Mouse (Mus musculus) limb, embryonic 14.5 days (tissue): ENCODE results near the gene Wdr66. TPM values are rescaled to one million over a fixed set of nuclear protein-coding genes. Genes with fewer than 3 reads are reported as not detected.

Experiments
- ATAC-seq: fragments of 200-750 bp; cut with Nextera tagmentation; 2 replicates; pipeline ENCODE4 v1.8.0; 2017; ENCODE audit warnings: low read depth, moderate number of reproducible peaks, moderate TSS enrichment; ENCODE audit not compliant: low FRiP score
- DNase-seq: peaks from one replicate; pipeline ENCODE4 v3.0.0-alpha.2; 2015; ENCODE audit warnings: low spot score
- H3K27ac ChIP-seq: fragments of 300-500 bp; sonication (generic); replicated peaks from 2 replicates; pipeline ENCODE4 v1.5.1; 2014; ENCODE audit warnings: low read depth, mild to moderate bottlenecking, low read length, moderate library complexity, mixed read lengths
- H3K27me3 ChIP-seq: fragments of 300-500 bp; sonication (generic); 2 replicates; pipeline ENCODE4 v1.6.1; 2014; ENCODE audit warnings: low read length, mixed read lengths; ENCODE audit not compliant: control insufficient read depth, insufficient read depth
- H3K36me3 ChIP-seq: fragments of 300-500 bp; sonication (generic); 2 replicates; pipeline ENCODE4 v1.6.1; 2014; ENCODE audit warnings: mild to moderate bottlenecking, low read length, moderate library complexity, mixed read lengths; ENCODE audit not compliant: control insufficient read depth, insufficient read depth
- H3K4me1 ChIP-seq: fragments of 300-500 bp; sonication (generic); 2 replicates; pipeline ENCODE4 v1.6.1; 2014; ENCODE audit warnings: antibody characterized with exemption, low read length, mixed read lengths; ENCODE audit not compliant: control insufficient read depth, insufficient read depth
- H3K4me2 ChIP-seq: fragments of 300-500 bp; sonication (generic); replicated peaks from 2 replicates; pipeline ENCODE4 v1.6.1; 2014; ENCODE audit warnings: low read depth, mild to moderate bottlenecking, low read length, moderate library complexity; ENCODE audit not compliant: severe bottlenecking
- H3K4me3 ChIP-seq: fragments of 300-500 bp; sonication (generic); replicated peaks from 2 replicates; pipeline ENCODE4 v1.5.1; 2014; ENCODE audit warnings: low read length
- H3K9ac ChIP-seq: fragments of 300-500 bp; sonication (generic); 2 replicates; pipeline ENCODE4 v1.6.1; 2014; ENCODE audit warnings: mild to moderate bottlenecking, low read depth, low read length, moderate library complexity; ENCODE audit not compliant: severe bottlenecking
- H3K9me3 ChIP-seq: fragments of 300-500 bp; sonication (generic); 2 replicates; pipeline ENCODE4 v1.6.1; 2016; ENCODE audit warnings: low read length; ENCODE audit not compliant: control insufficient read depth
- POLR2A ChIP-seq: fragments of 200-500 bp; IDR thresholded peaks from 2 replicates; pipeline ENCODE4 v1.8.0; 2012; ENCODE audit warnings: inconsistent platforms, mild to moderate bottlenecking, moderate library complexity, borderline replicate concordance; ENCODE audit not compliant: insufficient read depth, insufficient read length; ENCODE audit errors: extremely low read depth
- WGBS: fragments of 180-500 bp; shearing (Covaris S2); extraction: QIAGEN DNeasy Blood & Tissue Kit; methylation state at CpG from one replicate; pipeline ENCODE4 v1.1.7; 2014; 5-methylcytosine and 5-hydroxymethylcytosine counted together
- polyA plus RNA-seq, 2 experiments: library from polyadenylated mRNA; depleted of rRNA in 1 of 2; stranded (reverse) in 1 of 2; unstranded in 1 of 2; fragments of >200 nt; fragmentation: Nextera tagmentation in 1 of 2; extraction: Ambion mirVana in 1 of 2; gene quantifications; 2 replicates each; pipeline versions ENCODE4 v1.2.1 to v1.2.3; 2012 to 2014

The Wdr66 gene
- polyA plus RNA-seq, 2 experiments: 0.50 to 0.87 TPM

- WGBS: 49% methylated on average over 11 of the region's 11 CpGs
- Histone ChIP-seq H3K9me3 (no peaks in the 10 kb centered on the region), H3K27ac (no peak overlapping the region), H3K4me3 (no peak overlapping the region), H3K4me2 (no peak overlapping the region), H3K27me3 (no peaks in the 10 kb centered on the region), H3K9ac (no peak overlapping the region), H3K4me1 (peaks cover 25% of the 10 kb centered on the region), H3K36me3 (no peaks in the 10 kb centered on the region)
- no peak for DNase-seq
- ATAC-seq: no peak
- no peak for TF ChIP-seq POLR2A
These were observed 62.0 kb downstream of the Wdr66 start for GRCm38 (mm10) chr5:123313851-123314380.

GRCm38 (mm10) chr5:123315219-123315866 lies 63.4 kb downstream of the Wdr66 start:
- Histone ChIP-seq H3K27ac (no peak overlapping the region), H3K4me3 (no peak overlapping the region), H3K9me3 (no peaks in the 10 kb centered on the region), H3K27me3 (no peaks in the 10 kb centered on the region), H3K36me3 (no peaks in the 10 kb centered on the region), H3K9ac (no peak overlapping the region), H3K4me2 (no peak overlapping the region), H3K4me1 (peaks cover 18% of the 10 kb centered on the region)
- ATAC-seq (peak; percentile 65; the same call in 1 of the 2 replicates), DNase-seq (peak; percentile 23)
- no peak for TF ChIP-seq POLR2A
- WGBS: 27% methylated on average over 10 of the region's 10 CpGs

GRCm38 (mm10) chr5:123317992-123318391 lies 66.1 kb downstream of the Wdr66 start:
- WGBS: 12% methylated on average over 6 of the region's 6 CpGs
- Histone ChIP-seq H3K27me3 (no peaks in the 10 kb centered on the region), H3K9me3 (no peaks in the 10 kb centered on the region), H3K4me1 (peaks cover 12% of the 10 kb centered on the region), H3K27ac (peak overlapping the region; percentile 46; the same call in 1 of the 2 replicates), H3K36me3 (no peaks in the 10 kb centered on the region), H3K4me3 (peak overlapping the region; percentile 22), H3K4me2 (peak overlapping the region; percentile 43), H3K9ac (no peak overlapping the region)
- TF ChIP-seq POLR2A: no peak
- ATAC-seq (no peak), DNase-seq (peak; percentile 20)

- ATAC-seq: no peak
- TF ChIP-seq POLR2A: no peak
These were observed 68.2 kb downstream of the Wdr66 start for GRCm38 (mm10) chr5:123320136-123320535.

GRCm38 (mm10) chr5:123324242-123324641 lies 72.3 kb downstream of the Wdr66 start:
- Histone ChIP-seq H3K9ac (no peak overlapping the region), H3K4me3 (no peak overlapping the region), H3K36me3 (no peaks in the 10 kb centered on the region), H3K4me2 (no peak overlapping the region), H3K27me3 (no peaks in the 10 kb centered on the region), H3K27ac (no peak overlapping the region), H3K4me1 (0 out of 2 replicates have a peak, but pooled peaks cover 9% of the 10 kb centered on the region), H3K9me3 (no peaks in the 10 kb centered on the region)
- DNase-seq (peak; percentile 64), ATAC-seq (peak; percentile 53)
- WGBS: 41% methylated on average over 15 of the region's 15 CpGs
- no peak for TF ChIP-seq POLR2A

More at GRCm38 (mm10) chr5:123320136-123320535, 68.2 kb downstream of the Wdr66 start:
- Histone ChIP-seq H3K4me1 (peaks cover 6% of the 10 kb centered on the region), H3K36me3 (no peaks in the 10 kb centered on the region), H3K9me3 (no peaks in the 10 kb centered on the region), H3K9ac (no peak overlapping the region), H3K4me3 (no peak overlapping the region), H3K27me3 (no peaks in the 10 kb centered on the region), H3K27ac (no peak overlapping the region), H3K4me2 (no peak overlapping the region)
- DNase-seq: no peak
- 95% methylated on average over 3 of the region's 3 CpGs for WGBS
